Mouse (Mus musculus): ENCODE results near the gene Gm5129.

DNA sequence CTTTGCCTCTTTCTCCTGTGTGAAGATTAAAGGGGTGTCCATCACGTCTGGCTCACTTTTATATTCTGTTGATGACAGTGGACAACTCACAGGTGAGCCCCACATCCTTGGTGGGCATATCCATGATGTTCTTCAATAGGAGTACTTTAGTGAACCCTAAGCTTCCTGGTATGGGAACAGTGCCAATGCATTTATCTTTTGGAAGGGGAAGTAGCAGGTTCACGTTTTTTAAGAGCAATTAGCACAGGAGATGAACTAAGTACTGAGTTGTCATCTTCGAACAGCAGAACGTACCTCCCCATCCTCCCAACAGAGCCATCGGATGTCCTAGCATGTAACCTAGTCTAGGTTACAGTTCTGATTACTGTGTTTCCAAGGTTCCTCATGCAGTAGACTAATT is 23.6 kb upstream of the Gm5129 start:
- no peak for TF ChIP-seq POLR2A (IDR thresholded peaks at IDR 0.05; ENCODE audit: low read depth, low read length)
- no peak for TF ChIP-seq CTCF (IDR thresholded peaks at IDR 0.05; ENCODE audit: extremely low read depth, insufficient read depth, insufficient read length, insufficient replicate concordance)

Measured in spleen, adult 2 months (tissue).